Mouse (Mus musculus) left cerebral cortex, postnatal 4 days (tissue): Measurements from ENCODE around the gene Tgfbr2. TPM values are rescaled to one million over a fixed set of nuclear protein-coding genes. Genes with fewer than 3 reads are reported as not detected.

Experiments used
- DNase-seq: peaks from one replicate; pipeline ENCODE4 v3.0.0-alpha.2; 2022
- intact Hi-C: fragments of 180-260 bp; cut with DNase I; formaldehyde crosslinking; loops from one replicate; pipeline ENCODE4 v1.15.1; 2025
- total RNA-seq, 2 experiments: library from RNA; stranded (reverse); gene quantifications; 2 replicates each; pipeline ENCODE4 v1.2.3; 2021

Tgfbr2 gene
- total RNA-seq, result 10 to 100 TPM; 11.5 to 12.0 TPM

GRCm38 (mm10) chr9:116174481-116175461 is at the start of gene Tgfbr2:
Gene Tgfbr2, minus strand, starts transcription at chr9:116175360.
- peak; percentile 46 for DNase-seq
- intact Hi-C loops, result no loop called here

GRCm38 (mm10) chr9:116223368-116223767 is 48.2 kb upstream of the Tgfbr2 start:
- DNase-seq, result no peak
- intact Hi-C loops, result no loop called here

- DNase-seq, result no peak
Measured at GRCm38 (mm10) chr9:116222643-116223042, 47.5 kb upstream of the Tgfbr2 start.

GRCm38 (mm10) chr9:116222000-116222399 is 46.8 kb upstream of the Tgfbr2 start:
- intact Hi-C loops, result no loop called here
- DNase-seq, result no peak

More at GRCm38 (mm10) chr9:116222643-116223042, 47.5 kb upstream of the Tgfbr2 start:
- intact Hi-C loops, result no loop called here

GRCm38 (mm10) chr9:116221565-116221964 is 46.4 kb upstream of the Tgfbr2 start:
- no peak for DNase-seq
- intact Hi-C loops, result no loop called here

GRCm38 (mm10) chr9:116220616-116221015 is 45.5 kb upstream of the Tgfbr2 start:
- intact Hi-C loops, result no loop called here
- no peak for DNase-seq

GRCm38 (mm10) chr9:116220159-116220515 is 45.0 kb upstream of the Tgfbr2 start:
- intact Hi-C loops, result no loop called here
- no peak for DNase-seq

- DNase-seq, result no peak
- intact Hi-C loops, result no loop called here
Measured at GRCm38 (mm10) chr9:116219234-116220158, 44.3 kb upstream of the Tgfbr2 start.

GRCm38 (mm10) chr9:116218780-116219179 is 43.6 kb upstream of the Tgfbr2 start:
- intact Hi-C loops, result no loop called here
- DNase-seq, result peak; percentile 34

- DNase-seq, result no peak
- intact Hi-C loops, result no loop called here
Measured at GRCm38 (mm10) chr9:116217099-116217498, 41.9 kb upstream of the Tgfbr2 start.

- intact Hi-C loops, result no loop called here
- DNase-seq, result no peak
Measured at GRCm38 (mm10) chr9:116216677-116217076, 41.5 kb upstream of the Tgfbr2 start.

- DNase-seq, result no peak
- intact Hi-C loops, result no loop called here
Measured at GRCm38 (mm10) chr9:116214296-116214695, 39.1 kb upstream of the Tgfbr2 start.

- no peak for DNase-seq
- intact Hi-C loops, result no loop called here
Measured at GRCm38 (mm10) chr9:116212915-116213619, 37.9 kb upstream of the Tgfbr2 start.

GRCm38 (mm10) chr9:116212069-116212468 is 36.9 kb upstream of the Tgfbr2 start:
- intact Hi-C loops, result no loop called here
- no peak for DNase-seq

- intact Hi-C loops, result no loop called here
Measured at GRCm38 (mm10) chr9:116208169-116208904, 33.2 kb upstream of the Tgfbr2 start.

GRCm38 (mm10) chr9:116206901-116207300 is 31.7 kb upstream of the Tgfbr2 start:
- intact Hi-C loops, result no loop called here
- no peak for DNase-seq

More at GRCm38 (mm10) chr9:116208169-116208904, 33.2 kb upstream of the Tgfbr2 start:
- DNase-seq, result no peak

- intact Hi-C loops, result no loop called here
- DNase-seq, result no peak
Measured at GRCm38 (mm10) chr9:116203675-116204074, 28.5 kb upstream of the Tgfbr2 start.

- no peak for DNase-seq
- intact Hi-C loops, result no loop called here
Measured at GRCm38 (mm10) chr9:116199127-116199526, 24.0 kb upstream of the Tgfbr2 start.

GRCm38 (mm10) chr9:116198488-116198887 is 23.3 kb upstream of the Tgfbr2 start:
- intact Hi-C loops, result no loop called here
- DNase-seq, result no peak
